Mouse (Mus musculus): Measurements from ENCODE around the gene Prkd1.

DNA sequence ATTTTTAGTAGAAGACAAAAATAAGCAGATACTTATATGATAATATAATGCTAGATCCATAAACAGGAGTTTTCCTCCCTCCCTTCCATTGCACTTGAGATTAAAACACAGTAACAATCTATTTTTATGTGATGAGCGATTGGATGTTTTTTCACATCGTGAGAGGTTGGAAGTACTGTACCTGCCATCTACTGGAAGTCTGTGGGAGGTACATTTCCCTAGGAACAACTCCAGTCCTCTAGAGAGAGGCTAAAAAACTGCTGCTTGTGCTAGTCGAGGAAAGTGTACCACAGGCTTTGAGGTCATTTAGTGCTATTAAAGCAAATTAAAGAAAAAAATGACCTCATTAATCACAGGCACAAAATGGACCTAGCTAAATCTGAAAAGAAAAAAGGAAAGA, 48.6 kb upstream of the Prkd1 start:
- peak; percentile 21; the same call in 1 of the 2 replicates for TF ChIP-seq CTCF (conservative IDR thresholded peaks at IDR 0.05; ENCODE audit: low read length)
- TF ChIP-seq NANOG (IDR thresholded peaks at IDR 0.05; ENCODE audit: borderline replicate concordance, low read length): no peak

All from E14TG2a.4 (cell line).